Mouse (Mus musculus) spleen, adult 2 months (tissue): ENCODE results near the gene Ptpn23. TPM values are rescaled to one million over a fixed set of nuclear protein-coding genes. Genes with fewer than 3 reads are reported as not detected.
"Not testable (repeated sequence)": the region's sequence is repeated elsewhere in the genome, so short reads cannot be mapped to it uniquely, and the experiment has no call there.

Experiments
- DNase-seq, 2 experiments: peaks; one replicate each; pipeline versions ENCODE4 v3.0.0 to v3.0.0-alpha.2; 2012 to 2021; ENCODE audit warnings: low spot score in 2 of 2, low read depth in 1 of 2
- H3K27ac ChIP-seq: fragments of 200-500 bp; 2 replicates; pipeline ENCODE4 v1.5.1; 2012; ENCODE audit warnings: low read length, inconsistent platforms; ENCODE audit not compliant: insufficient read depth
- H3K27me3 ChIP-seq: fragments of 200-500 bp; 2 replicates; pipeline ENCODE4 v1.6.1; 2012; ENCODE audit warnings: mild to moderate bottlenecking, moderate library complexity, low read length, inconsistent platforms; ENCODE audit not compliant: control insufficient read depth, insufficient read depth
- H3K36me3 ChIP-seq: fragments of 200-500 bp; 2 replicates; pipeline ENCODE4 v1.6.1; 2012; ENCODE audit warnings: mild to moderate bottlenecking, low read length, inconsistent platforms; ENCODE audit not compliant: control insufficient read depth, insufficient read depth
- H3K4me1 ChIP-seq: fragments of 200-500 bp; 2 replicates; pipeline ENCODE4 v1.6.1; 2011; ENCODE audit warnings: inconsistent platforms; ENCODE audit not compliant: control insufficient read depth, insufficient read depth, insufficient read length
- H3K4me3 ChIP-seq: fragments of 200-500 bp; 2 replicates; pipeline ENCODE4 v1.5.1; 2011; ENCODE audit warnings: mild to moderate bottlenecking, inconsistent platforms; ENCODE audit not compliant: insufficient read depth, insufficient read length; ENCODE audit errors: extremely low read depth
- CTCF ChIP-seq: fragments of 200-500 bp; IDR thresholded peaks from 2 replicates; pipeline ENCODE4 v1.5.1; 2011; ENCODE audit warnings: mild to moderate bottlenecking, inconsistent platforms; ENCODE audit not compliant: insufficient read depth, insufficient read length, insufficient replicate concordance; ENCODE audit errors: extremely low read depth
- POLR2A ChIP-seq: fragments of 200-500 bp; IDR thresholded peaks from 2 replicates; pipeline ENCODE4 v1.6.1; 2011; ENCODE audit warnings: low read depth, low read length, inconsistent platforms
- WGBS: fragments of 180-500 bp; shearing (Covaris S2); methylation state at CpG from one replicate; pipeline ENCODE4 v1.1.7; 2018; 5-methylcytosine and 5-hydroxymethylcytosine counted together
- polyA plus RNA-seq: library from polyadenylated mRNA; depleted of rRNA; stranded (reverse); fragments of >200 nt; gene quantifications from 2 replicates; pipeline ENCODE4 v1.2.3, GENCODE M21; 2012

The Ptpn23 gene
- polyA plus RNA-seq, 1 experiment: 35.8 TPM

- H3K4me1 ChIP-seq: no peaks in the 10 kb centered on the region
- no peak overlapping the region for H3K27ac ChIP-seq
- no peak overlapping the region for H3K4me3 ChIP-seq
- no peak for DNase-seq
- peaks cover 68% of the 10 kb centered on the region for H3K36me3 ChIP-seq
- 89% methylated on average over 7 of the region's 7 CpGs for WGBS
- H3K27me3 ChIP-seq: no peaks in the 10 kb centered on the region
- TF ChIP-seq POLR2A: no peak
- no peak for TF ChIP-seq CTCF
These were observed 23.6 kb downstream of the Ptpn23 start for GRCm38 (mm10) chr9:110384369-110384929.

- H3K27me3 ChIP-seq: no peaks in the 10 kb centered on the region
- no peak overlapping the region for H3K27ac ChIP-seq
- WGBS: 96% methylated on average over 12 of the region's 12 CpGs
These were observed 26.7 kb downstream of the Ptpn23 start for GRCm38 (mm10) chr9:110381292-110381691.

DNA sequence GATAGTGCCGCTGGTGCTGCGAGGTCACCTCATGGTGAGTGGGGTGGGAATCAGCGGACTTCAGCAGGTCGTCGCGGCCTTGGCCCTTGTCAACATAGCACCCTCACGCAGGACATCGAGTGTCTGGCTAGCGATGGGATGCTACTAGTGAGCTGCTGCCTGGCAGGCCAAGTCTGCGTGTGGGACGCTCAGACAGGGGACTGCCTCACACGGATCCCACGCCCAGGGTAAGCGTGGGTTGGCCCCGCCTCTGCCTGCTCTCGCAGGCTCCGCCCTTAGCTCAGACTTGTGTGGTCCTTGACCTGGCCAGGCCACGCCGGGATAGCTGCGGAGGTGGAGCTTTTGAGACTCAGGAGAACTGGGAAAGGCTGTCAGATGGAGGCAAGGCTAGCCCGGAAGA, 27.4 kb downstream of the Ptpn23 start:
- no peaks in the 10 kb centered on the region for H3K4me1 ChIP-seq
- H3K4me3 ChIP-seq: no peak overlapping the region
- 86% methylated on average over 21 of the region's 21 CpGs for WGBS
- peaks cover 53% of the 10 kb centered on the region for H3K36me3 ChIP-seq
- no peaks in the 10 kb centered on the region for H3K27me3 ChIP-seq
- no peak overlapping the region for H3K27ac ChIP-seq
- DNase-seq: no peak
- TF ChIP-seq CTCF: no peak
- TF ChIP-seq POLR2A: no peak

More at GRCm38 (mm10) chr9:110381292-110381691, 26.7 kb downstream of the Ptpn23 start:
- Histone ChIP-seq H3K36me3 (peaks cover 57% of the 10 kb centered on the region), H3K4me1 (no peaks in the 10 kb centered on the region), H3K4me3 (no peak overlapping the region)
- no peak for DNase-seq
- TF ChIP-seq CTCF (no peak), POLR2A (no peak)

DNA sequence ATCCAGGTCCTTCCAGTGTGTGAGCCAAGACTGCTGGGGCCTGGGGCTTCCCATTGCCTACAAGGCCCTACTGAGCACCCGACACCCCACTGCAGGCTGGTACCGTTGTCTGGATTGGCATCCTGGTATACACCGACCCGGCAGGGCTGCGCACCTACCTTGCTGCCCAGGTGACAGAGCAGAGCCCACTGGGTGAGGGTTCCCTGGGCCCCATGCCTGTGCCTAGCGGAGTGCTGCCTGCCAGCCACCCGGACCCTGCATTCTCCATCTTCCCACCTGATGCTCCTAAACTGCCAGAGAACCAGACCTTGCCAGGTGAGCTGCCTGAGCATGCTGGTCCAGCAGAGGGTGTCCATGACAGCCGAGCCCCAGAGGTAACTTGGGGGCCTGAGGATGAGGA, 28.7 kb downstream of the Ptpn23 start:
- no peak for TF ChIP-seq CTCF
- no peak for TF ChIP-seq POLR2A

GRCm38 (mm10) chr9:110377655-110378054, 30.4 kb downstream of the Ptpn23 start:
- 91% methylated on average over 15 of the region's 15 CpGs for WGBS
- not testable (repeated sequence) for H3K4me3 ChIP-seq, DNase-seq, H3K4me1 ChIP-seq, H3K27me3 ChIP-seq, H3K27ac ChIP-seq
- H3K36me3 ChIP-seq: peaks cover 47% of the 10 kb centered on the region

More for the DNA sequence above, 28.7 kb downstream of the Ptpn23 start:
- H3K4me3 ChIP-seq: no peak overlapping the region
- H3K27me3 ChIP-seq: no peaks in the 10 kb centered on the region
- DNase-seq: no peak
- 96% methylated on average over 8 of the region's 8 CpGs for WGBS
- no peak overlapping the region for H3K27ac ChIP-seq
- H3K36me3 ChIP-seq: peaks cover 46% of the 10 kb centered on the region
- no peaks in the 10 kb centered on the region for H3K4me1 ChIP-seq

DNA sequence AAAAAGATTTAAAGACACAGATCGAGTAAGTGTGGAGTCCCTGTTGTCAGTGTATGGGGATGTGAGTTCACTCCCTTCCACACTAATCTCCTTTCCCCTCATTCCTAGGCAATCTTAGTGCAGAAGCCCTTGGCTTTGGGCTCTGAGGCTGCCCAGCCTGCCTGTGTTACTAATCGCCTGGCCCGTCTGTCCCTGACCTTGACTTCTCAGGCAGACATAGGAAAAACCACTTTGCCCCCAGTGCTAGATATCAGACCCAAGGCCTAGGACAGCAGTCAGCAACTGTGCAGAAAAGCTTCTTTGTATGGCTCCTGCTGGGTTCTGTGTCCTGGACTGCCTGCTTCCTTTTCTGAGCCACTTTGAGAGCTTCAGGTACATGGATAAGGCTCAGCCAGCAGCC, 32.3 kb downstream of the Ptpn23 start:
- no peak overlapping the region for H3K4me3 ChIP-seq
- 91% methylated on average over 3 of the region's 3 CpGs for WGBS
- no peaks in the 10 kb centered on the region for H3K4me1 ChIP-seq
- no peaks in the 10 kb centered on the region for H3K27me3 ChIP-seq
- no peak for TF ChIP-seq POLR2A
- TF ChIP-seq CTCF: no peak
- DNase-seq: no peak
- no peak overlapping the region for H3K27ac ChIP-seq
- peaks cover 43% of the 10 kb centered on the region for H3K36me3 ChIP-seq

GRCm38 (mm10) chr9:110373871-110374270, 34.1 kb downstream of the Ptpn23 start:
- WGBS: 94% methylated on average over 13 of the region's 13 CpGs
- no peaks in the 10 kb centered on the region for H3K4me1 ChIP-seq
- DNase-seq: no peak
- H3K27ac ChIP-seq: no peak overlapping the region
- peaks cover 35% of the 10 kb centered on the region for H3K36me3 ChIP-seq
- TF ChIP-seq POLR2A: no peak
- TF ChIP-seq CTCF: no peak
- H3K27me3 ChIP-seq: no peaks in the 10 kb centered on the region
- no peak overlapping the region for H3K4me3 ChIP-seq
